Mouse (Mus musculus): ENCODE data around the gene Mup9.
"Not testable (repeated sequence)": the region's sequence is repeated elsewhere in the genome, so short reads cannot be mapped to it uniquely, and the experiment has no call there.

Gene Mup9

GRCm38 (mm10) chr4:60421852-60422251 lies at the start of gene Mup9:
TSS of gene Mup9 (minus strand) at chr4:60421952.
- DNase-seq (ENCODE audit: low spot score) = not testable (repeated sequence)
